Mouse (Mus musculus) left cerebral cortex, postnatal 14 days (tissue): ENCODE results near the gene Slc15a5. TPM values are rescaled to one million over a fixed set of nuclear protein-coding genes. Genes with fewer than 3 reads are reported as not detected.

Source experiments
- DNase-seq, 2 experiments: peaks; one replicate each; pipeline ENCODE4 v3.0.0; 2021 to 2022; ENCODE audit warnings: low spot score in 2 of 2, mixed read lengths in 1 of 2
- intact Hi-C: fragments of 180-260 bp; cut with DNase I; formaldehyde crosslinking; loops from one replicate; pipeline ENCODE4 v1.15.1; 2025
- total RNA-seq, 2 experiments: library from RNA; stranded (reverse); gene quantifications; 2 replicates each; pipeline ENCODE4 v1.2.3; 2021

Slc15a5 gene
- total RNA-seq, 2 experiments from 2014 or later, result 0.17 to 0.86 TPM

GRCm38 (mm10) chr6:137980905-137981696 is 98.6 kb downstream of the Slc15a5 start:
- DNase-seq, result peak; percentile 30 to 39
- intact Hi-C loops, result loop anchor here (10.0 kb wide), 1 partner anchor 174 kb away; no protein-coding TSS in a partner anchor

DNA sequence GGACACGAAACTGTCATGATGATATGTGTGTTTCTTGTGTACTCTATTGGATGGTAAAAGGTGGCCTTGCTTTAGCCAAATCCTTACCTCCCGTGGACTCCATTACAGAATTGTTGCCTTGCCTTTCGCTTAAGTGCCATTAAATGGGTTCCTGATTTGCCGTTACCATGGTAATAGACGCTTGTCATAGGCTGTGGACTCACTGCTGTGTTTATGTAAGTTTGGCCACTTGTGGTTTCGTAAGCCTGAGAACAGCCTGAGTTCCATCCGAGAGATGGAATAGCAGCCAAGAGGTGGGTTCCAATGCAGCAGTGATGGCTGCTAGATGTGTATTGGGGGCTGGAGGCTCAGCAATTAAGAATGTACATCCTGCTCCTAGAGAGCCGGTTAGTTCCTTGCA is 99.3 kb downstream of the Slc15a5 start:
- intact Hi-C loops, result loop anchor here (10.0 kb wide), 1 partner anchor 174 kb away; no protein-coding TSS in a partner anchor
- no peak for DNase-seq

GRCm38 (mm10) chr6:137979802-137980201 is 99.9 kb downstream of the Slc15a5 start:
- intact Hi-C loops, result loop anchor here (10.0 kb wide), 1 partner anchor 175 kb away; no protein-coding TSS in a partner anchor
- DNase-seq, result peak in 1 of 2 experiments; percentile 23

GRCm38 (mm10) chr6:137976021-137976420 is 103.7 kb downstream of the Slc15a5 start:
- intact Hi-C loops, result no loop called here
- DNase-seq, result no peak

DNA sequence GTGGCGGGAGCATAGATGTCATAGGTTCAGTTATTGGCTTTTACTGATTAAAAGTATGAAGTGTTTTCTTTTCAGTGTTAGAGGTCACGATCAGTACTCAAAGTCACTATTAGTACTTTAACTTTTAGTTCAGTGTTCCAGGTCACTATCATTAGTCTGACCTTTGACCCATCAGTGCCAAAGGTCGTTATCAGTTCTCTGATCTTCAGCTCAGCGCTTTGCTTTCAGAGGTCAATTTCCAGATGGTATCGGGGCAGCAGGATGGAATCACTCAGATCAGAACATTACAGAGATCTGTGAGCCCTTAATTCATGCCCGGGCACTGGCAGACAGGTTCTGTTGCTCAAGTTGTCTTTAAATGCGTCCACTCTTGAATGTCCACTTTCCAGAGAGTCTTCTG is 116.0 kb downstream of the Slc15a5 start:
- intact Hi-C loops, result no loop called here
- no peak for DNase-seq

DNA sequence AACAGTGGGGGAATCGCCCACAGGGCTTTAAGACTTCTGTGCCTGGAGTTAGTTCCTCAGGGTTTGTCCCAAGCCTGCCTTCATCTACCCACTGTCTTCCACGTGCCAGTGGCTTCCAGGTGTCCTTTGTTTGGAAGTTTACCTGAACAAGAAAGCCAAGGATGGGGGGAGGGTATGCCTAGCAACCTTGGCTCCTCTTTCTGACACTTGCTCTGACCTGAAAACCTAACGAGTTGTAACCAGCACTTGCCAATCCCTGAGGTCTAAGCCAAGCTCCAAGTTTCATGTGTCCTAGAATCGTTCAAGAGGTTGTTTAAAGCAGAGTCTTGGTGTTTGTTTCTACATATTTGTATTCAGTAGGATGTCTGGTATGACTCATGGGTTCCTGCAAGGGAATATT is 116.9 kb downstream of the Slc15a5 start:
- DNase-seq, result no peak
- intact Hi-C loops, result no loop called here

GRCm38 (mm10) chr6:137960023-137960778 is 119.5 kb downstream of the Slc15a5 start:
- intact Hi-C loops, result no loop called here
- DNase-seq, result no peak

DNA sequence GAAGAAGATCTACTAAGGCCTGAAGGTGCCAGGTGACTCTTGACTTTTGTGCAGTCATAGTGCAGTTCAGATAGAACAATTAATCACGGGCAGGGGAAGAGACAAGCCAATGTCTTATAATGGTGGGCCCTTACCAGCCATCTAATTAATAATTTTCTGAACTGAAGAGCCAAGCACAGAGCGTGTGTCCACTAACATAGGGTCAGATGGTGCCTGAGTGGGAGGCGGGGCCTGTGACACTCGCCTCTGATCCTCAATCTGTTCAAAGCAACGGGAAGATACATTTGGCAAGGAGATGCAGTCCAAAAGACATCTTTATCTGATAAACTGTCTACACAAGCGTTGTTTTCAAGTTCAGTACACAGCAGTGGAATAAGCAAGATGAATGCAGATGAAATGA is 122.1 kb downstream of the Slc15a5 start:
- DNase-seq, result no peak
- intact Hi-C loops, result no loop called here

DNA sequence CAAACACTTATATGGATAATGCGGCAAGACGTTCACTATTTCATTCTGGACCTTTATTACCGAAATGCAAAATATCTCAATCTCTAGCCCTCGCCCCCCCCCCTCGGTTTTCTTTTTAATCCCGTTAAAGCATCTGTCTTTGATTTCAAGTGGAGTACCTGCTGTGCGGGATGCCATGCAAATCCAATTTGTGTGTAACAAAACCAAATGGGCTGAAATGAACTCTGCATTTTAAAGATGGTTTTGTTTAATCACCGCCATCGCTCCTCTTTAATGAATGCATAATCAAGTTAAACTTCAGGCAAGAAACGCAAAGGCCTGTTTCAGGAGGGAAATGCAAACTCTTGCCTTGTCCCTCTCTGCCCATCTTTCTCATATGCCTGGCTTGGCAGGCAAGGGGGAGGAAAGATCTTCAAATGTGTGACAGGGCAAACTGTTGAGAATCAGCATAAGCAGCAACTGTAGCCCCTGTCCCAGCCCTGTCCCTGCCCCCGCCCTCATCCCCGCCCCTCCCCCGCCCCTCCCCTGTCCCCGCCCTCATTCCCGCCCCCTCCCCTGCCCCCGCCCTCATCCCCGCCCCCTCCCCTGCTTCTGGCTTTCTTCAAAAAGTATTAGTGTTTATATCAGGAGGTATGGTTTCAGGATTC is 122.8 kb downstream of the Slc15a5 start:
- no peak for DNase-seq
- intact Hi-C loops, result no loop called here

DNA sequence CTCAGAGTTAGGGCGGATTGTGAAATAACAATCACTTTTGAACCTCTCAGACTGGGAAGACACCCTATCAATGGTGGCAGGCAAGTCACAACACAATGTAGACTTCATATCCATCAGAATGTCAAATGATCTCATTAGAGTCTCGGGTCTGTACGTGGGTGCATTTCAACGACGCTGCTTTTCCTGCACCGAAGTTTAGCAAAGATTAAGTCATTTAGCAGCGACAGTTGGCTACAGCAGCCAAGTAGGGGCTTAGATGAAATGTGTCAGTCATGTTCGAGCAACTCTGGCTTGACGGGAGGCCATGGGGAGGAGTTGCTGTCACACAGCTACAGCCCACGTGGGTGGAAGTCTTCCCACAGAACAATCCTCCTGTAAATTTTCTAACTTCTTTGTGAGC is 133.2 kb downstream of the Slc15a5 start:
- DNase-seq, result no peak
- intact Hi-C loops, result no loop called here

DNA sequence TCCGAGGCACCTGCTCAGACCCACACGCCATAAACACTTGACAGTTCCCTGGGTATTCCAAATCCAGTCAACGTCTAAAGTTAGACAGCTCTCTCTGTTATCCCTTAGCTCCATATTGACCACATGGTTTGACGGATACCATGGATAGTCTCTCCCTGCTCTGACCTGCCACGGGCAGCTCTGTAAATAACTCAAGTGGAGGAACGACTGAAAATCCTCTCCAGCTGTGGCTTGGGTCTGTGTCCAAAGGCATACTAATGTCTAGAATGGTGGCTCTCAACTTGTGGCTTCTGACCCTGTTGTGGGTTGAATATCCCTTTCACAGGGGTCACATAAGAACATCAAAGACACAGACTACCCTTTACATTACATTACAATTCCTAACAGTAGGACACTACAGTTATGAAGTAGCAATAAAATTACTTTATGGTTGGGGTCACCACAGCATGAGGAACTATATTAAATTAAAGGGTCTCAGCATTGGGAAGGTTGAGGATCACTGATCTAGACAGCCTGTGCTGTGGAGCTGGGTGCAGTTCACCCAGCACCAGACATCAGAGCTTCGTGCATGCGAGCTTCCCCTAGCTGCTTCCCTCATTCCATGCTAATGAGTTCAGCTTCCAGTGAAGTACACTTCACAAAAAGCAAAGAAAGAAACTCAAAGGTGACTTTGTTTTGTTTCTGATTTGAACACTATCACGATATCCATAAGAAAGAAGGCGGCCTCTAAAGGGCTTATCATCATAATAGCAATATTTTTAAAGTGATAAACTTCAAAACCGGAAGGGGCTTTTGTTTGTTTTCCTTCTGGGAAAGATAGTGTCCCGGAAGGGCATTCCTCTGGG is 139.1 kb downstream of the Slc15a5 start:
- intact Hi-C loops, result no loop called here

DNA sequence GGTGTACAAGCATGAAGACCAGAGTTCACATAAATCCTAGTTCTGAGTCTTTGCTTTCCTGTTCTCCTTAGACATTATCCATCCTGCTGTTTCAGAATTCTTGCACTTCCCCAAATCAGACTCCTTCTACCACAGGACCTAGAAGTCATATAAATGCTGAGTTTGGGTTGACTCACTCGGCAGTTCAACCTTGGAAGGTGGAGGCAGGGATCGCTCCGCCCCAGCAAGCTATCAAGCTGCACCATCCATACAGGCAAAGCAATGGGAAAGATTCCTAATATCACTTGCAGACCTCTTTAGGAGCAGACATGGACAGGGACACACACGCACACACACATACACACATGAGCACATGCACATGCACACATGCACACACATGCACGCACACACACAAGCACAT is 142.2 kb downstream of the Slc15a5 start:
- intact Hi-C loops, result no loop called here
- DNase-seq, result no peak

More for the DNA sequence above, 139.1 kb downstream of the Slc15a5 start:
- DNase-seq, result no peak

GRCm38 (mm10) chr6:137936268-137936667 is 143.4 kb downstream of the Slc15a5 start:
- DNase-seq, result no peak
- intact Hi-C loops, result no loop called here

- intact Hi-C loops, result no loop called here
- no peak for DNase-seq
Observed at GRCm38 (mm10) chr6:137935857-137936256, 143.9 kb downstream of the Slc15a5 start.

GRCm38 (mm10) chr6:137935341-137935740 is 144.4 kb downstream of the Slc15a5 start:
- peak; percentile 62 to 66 for DNase-seq
- intact Hi-C loops, result no loop called here

GRCm38 (mm10) chr6:137934545-137935298 is 145.0 kb downstream of the Slc15a5 start:
- intact Hi-C loops, result no loop called here
- DNase-seq, result peak; percentile 87 to 94
